Mouse (Mus musculus) cerebellum, adult 2 months (tissue): ENCODE measurements around the gene Plg. TPM values are rescaled to one million over a fixed set of nuclear protein-coding genes. Genes with fewer than 3 reads are reported as not detected.

Experiments
- DNase-seq, 2 experiments: peaks; one replicate each; pipeline ENCODE4 v3.0.0; 2021
- H3K27ac ChIP-seq: fragments of 200-500 bp; 2 replicates; pipeline ENCODE4 v1.5.1; 2012; ENCODE audit warnings: low read length, control low read depth, inconsistent platforms; ENCODE audit not compliant: insufficient read depth
- H3K27me3 ChIP-seq: fragments of 200-500 bp; 2 replicates; pipeline ENCODE4 v1.6.1; 2012; ENCODE audit warnings: inconsistent platforms, mild to moderate bottlenecking, low read length, moderate library complexity; ENCODE audit not compliant: control insufficient read depth, insufficient read depth
- H3K4me1 ChIP-seq: fragments of 200-500 bp; 2 replicates; pipeline ENCODE4 v1.6.1; 2011; ENCODE audit warnings: low read length; ENCODE audit not compliant: control insufficient read depth, insufficient read depth
- H3K4me3 ChIP-seq: fragments of 200-500 bp; replicated peaks from 2 replicates; pipeline ENCODE3; 2011; ENCODE audit warnings: mild to moderate bottlenecking, low read depth, low read length, control low read depth; ENCODE audit not compliant: insufficient read depth
- CTCF ChIP-seq: fragments of 200-500 bp; IDR thresholded peaks from 2 replicates; pipeline ENCODE4 v1.5.1; 2011; ENCODE audit warnings: low read depth, mild to moderate bottlenecking, control low read depth, low read length, moderate library complexity, borderline replicate concordance; ENCODE audit not compliant: insufficient read depth
- POLR2A ChIP-seq: fragments of 200-500 bp; IDR thresholded peaks from 2 replicates; pipeline ENCODE4 v1.6.1; 2011; ENCODE audit warnings: low read length, control low read depth, borderline replicate concordance; ENCODE audit not compliant: insufficient read depth
- WGBS: fragments of 180-500 bp; shearing (Covaris S2); methylation state at CpG from one replicate; pipeline ENCODE4 v1.1.7; 2018; 5-methylcytosine and 5-hydroxymethylcytosine counted together
- polyA plus RNA-seq: library from polyadenylated mRNA; depleted of rRNA; stranded (reverse); fragments of >200 nt; gene quantifications from 2 replicates; pipeline ENCODE4 v1.2.3, GENCODE M21; 2012

The Plg gene
- polyA plus RNA-seq, 1 experiment: 0.46 TPM

DNA sequence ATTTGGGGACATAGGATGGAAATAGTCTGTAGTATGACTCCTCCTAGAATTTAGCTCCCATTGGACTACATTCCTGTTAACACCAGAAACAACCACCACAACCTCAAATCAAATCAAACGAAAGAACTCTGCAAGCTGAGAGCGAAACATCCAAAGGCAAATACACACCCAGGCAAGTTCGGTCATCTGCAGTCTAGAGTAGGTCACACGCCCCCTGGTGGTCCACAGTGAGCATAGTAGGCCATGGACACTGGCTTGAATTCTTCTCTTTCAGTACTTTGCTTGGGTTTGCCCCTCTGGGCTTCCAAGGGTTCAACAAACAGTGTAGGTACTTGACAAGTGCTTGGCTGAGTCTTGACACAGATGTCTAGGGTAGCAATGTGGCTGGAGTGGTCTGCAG is 6.4 kb upstream of the Plg start:
- H3K4me1 ChIP-seq: no peaks in the 10 kb centered on the region
- peak; percentile 60 to 61 for DNase-seq
- WGBS: 6% methylated on average over 4 of the region's 4 CpGs
- TF ChIP-seq POLR2A: no peak
- peak; percentile 91 for TF ChIP-seq CTCF
- no peak overlapping the region for H3K4me3 ChIP-seq
- H3K27ac ChIP-seq: no peak overlapping the region
- no peaks in the 10 kb centered on the region for H3K27me3 ChIP-seq

- 75% methylated on average over 3 of the region's 3 CpGs for WGBS
- Histone ChIP-seq H3K27me3 (no peaks in the 10 kb centered on the region), H3K4me3 (no peak overlapping the region), H3K27ac (no peak overlapping the region), H3K4me1 (no peaks in the 10 kb centered on the region)
- TF ChIP-seq CTCF (no peak), POLR2A (no peak)
- no peak for DNase-seq
Measured at GRCm38 (mm10) chr17:12373601-12374144, 4.7 kb upstream of the Plg start.

DNA sequence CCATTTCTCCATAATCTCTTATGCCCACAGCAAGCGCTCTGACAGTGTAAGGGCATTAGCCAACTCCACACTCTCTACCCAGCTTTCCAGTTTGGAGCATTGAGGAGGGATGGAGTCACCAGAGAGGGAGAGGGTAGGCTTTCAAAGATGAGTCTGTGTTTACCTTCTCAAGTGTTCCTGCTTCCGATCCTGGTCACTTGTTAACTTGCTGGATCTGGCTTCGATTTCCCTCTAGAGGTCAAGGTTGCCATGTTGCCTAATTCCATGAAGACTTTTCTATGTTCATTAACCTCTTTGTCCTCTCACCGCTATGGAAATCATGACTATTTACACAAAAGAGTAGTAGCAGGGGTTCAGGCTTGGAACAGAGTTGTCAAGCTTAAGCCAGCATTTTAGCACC is 1.9 kb downstream of the Plg start:
- H3K4me3 ChIP-seq: no peak overlapping the region
- TF ChIP-seq POLR2A (no peak), CTCF (no peak)
- no peak for DNase-seq
- no peaks in the 10 kb centered on the region for H3K27me3 ChIP-seq
- 87% methylated on average over 4 of the region's 4 CpGs for WGBS
- no peaks in the 10 kb centered on the region for H3K4me1 ChIP-seq
- H3K27ac ChIP-seq: no peak overlapping the region

GRCm38 (mm10) chr17:12381579-12381978 is 3.2 kb downstream of the Plg start:
- no peak for TF ChIP-seq CTCF
- no peak for TF ChIP-seq POLR2A
- Histone ChIP-seq H3K27me3 (no peaks in the 10 kb centered on the region), H3K4me1 (no peaks in the 10 kb centered on the region), H3K27ac (no peak overlapping the region), H3K4me3 (no peak overlapping the region)
- DNase-seq: no peak
- WGBS: 84% methylated on average over 2 of the region's 2 CpGs

GRCm38 (mm10) chr17:12382531-12382930 is 4.1 kb downstream of the Plg start:
- 30% methylated on average over 2 of the region's 2 CpGs for WGBS
- TF ChIP-seq POLR2A (no peak), CTCF (no peak)
- H3K27ac ChIP-seq: no peak overlapping the region
- H3K4me3 ChIP-seq: no peak overlapping the region
- no peaks in the 10 kb centered on the region for H3K4me1 ChIP-seq
- H3K27me3 ChIP-seq: no peaks in the 10 kb centered on the region
- peak in 1 of 2 experiments; percentile 8 for DNase-seq

DNA sequence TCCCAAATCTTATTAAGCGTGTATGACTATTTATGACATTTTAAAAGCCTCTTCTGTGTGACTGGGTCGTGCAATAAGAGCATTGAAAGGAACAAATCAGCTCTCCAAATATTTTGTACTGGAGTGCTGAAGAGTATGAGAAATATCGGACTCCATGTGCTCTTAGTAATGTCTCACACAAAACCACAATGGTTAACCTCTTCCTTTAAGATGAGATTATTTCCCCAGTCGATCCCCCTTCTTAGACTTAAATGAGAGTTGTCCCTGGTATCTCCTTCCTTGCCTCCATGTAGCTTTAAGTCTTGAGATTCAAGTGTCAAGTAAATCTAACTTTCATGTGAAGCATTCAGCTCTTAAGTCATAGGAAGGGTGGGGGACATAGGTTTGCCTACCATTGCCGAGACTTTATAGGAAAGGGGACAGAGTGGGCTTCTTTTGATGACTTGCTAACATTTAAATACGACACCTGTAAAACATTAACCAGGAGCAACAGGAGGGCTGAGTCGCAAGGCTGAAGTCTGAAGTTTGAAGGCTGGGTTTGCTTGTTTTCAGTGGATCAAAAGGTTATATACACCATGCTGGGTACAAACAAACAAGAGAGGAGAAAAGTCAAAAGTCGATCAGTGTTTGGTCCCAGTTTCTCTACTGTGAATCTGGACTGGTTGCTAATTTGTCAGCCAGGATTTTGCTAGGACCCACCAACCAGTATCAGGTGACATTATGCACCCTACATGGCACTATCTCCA is 6.8 kb downstream of the Plg start:
- Histone ChIP-seq H3K4me3 (no peak overlapping the region), H3K27ac (no peak overlapping the region), H3K4me1 (no peaks in the 10 kb centered on the region), H3K27me3 (no peaks in the 10 kb centered on the region)
- DNase-seq: no peak
- TF ChIP-seq POLR2A (no peak), CTCF (no peak)
- 81% methylated on average over 8 of the region's 8 CpGs for WGBS

DNA sequence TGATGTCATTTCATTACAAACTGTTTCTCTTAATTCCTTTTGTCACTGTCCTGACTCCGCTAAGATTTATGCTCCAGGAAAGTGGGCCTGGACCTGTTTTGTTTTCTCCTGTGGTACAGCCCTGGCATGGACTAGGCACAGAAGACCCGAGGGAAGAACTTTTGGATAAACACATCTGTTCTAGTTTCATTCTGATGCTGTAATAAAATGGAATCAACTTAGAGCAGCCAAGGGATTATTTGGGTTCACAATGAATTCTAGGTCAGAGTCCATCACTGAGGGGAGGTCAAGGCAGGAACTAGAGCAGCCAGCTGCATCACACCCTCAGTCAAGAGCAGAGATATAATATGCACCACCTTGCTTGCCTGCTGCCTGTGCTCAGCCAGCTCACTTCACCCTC is 9.4 kb downstream of the Plg start:
- no peak overlapping the region for H3K4me3 ChIP-seq
- H3K27me3 ChIP-seq: no peaks in the 10 kb centered on the region
- no peak overlapping the region for H3K27ac ChIP-seq
- H3K4me1 ChIP-seq: no peaks in the 10 kb centered on the region
- DNase-seq: no peak
- 80% methylated on average over 2 of the region's 2 CpGs for WGBS
- TF ChIP-seq CTCF: no peak
- no peak for TF ChIP-seq POLR2A

DNA sequence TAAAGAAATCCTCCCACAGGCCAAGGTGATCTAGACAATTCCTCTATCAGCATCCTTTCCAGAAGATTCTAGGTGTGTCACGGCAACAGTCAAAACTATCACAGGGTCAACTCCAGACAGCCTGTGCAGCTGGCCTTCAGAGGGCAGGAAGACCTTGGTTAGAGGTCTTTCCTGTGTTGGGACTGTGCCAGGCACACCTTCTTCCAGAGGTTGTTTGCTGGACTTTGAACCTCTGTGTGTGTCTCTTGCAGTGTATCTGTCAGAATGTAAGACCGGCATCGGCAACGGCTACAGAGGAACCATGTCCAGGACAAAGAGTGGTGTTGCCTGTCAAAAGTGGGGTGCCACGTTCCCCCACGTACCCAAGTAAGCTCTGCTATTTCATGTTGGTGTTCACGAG is 9.8 kb downstream of the Plg start:
- WGBS: 93% methylated on average over 7 of the region's 7 CpGs
- H3K27ac ChIP-seq: no peak overlapping the region
- no peaks in the 10 kb centered on the region for H3K27me3 ChIP-seq
- TF ChIP-seq POLR2A (no peak), CTCF (no peak)
- no peaks in the 10 kb centered on the region for H3K4me1 ChIP-seq
- DNase-seq: no peak
- H3K4me3 ChIP-seq: no peak overlapping the region
